Mouse (Mus musculus) right cerebral cortex, postnatal 10 days (tissue): Measurements from ENCODE around the gene Ugt1a10.

Experiments
- DNase-seq, 2 experiments: peaks; one replicate each; pipeline ENCODE4 v3.0.0; 2021; ENCODE audit warnings: low spot score in 2 of 2

Gene Ugt1a10

GRCm38 (mm10) chr1:88254793-88255465, 199.7 kb downstream of the Ugt1a10 start:
- DNase-seq = no peak

GRCm38 (mm10) chr1:88255466-88255857, 200.3 kb downstream of the Ugt1a10 start:
- DNase-seq = no peak

GRCm38 (mm10) chr1:88255989-88256754, 201.0 kb downstream of the Ugt1a10 start:
- no peak for DNase-seq

GRCm38 (mm10) chr1:88256886-88257663, 201.9 kb downstream of the Ugt1a10 start:
- no peak for DNase-seq

- DNase-seq = peak in 1 of 2 experiments; percentile 32
Observed at GRCm38 (mm10) chr1:88257681-88258080, 202.5 kb downstream of the Ugt1a10 start.

- no peak for DNase-seq
Observed at GRCm38 (mm10) chr1:88258361-88258760, 203.2 kb downstream of the Ugt1a10 start.

GRCm38 (mm10) chr1:88258881-88259642, 203.9 kb downstream of the Ugt1a10 start:
- DNase-seq = no peak

GRCm38 (mm10) chr1:88259643-88260024, 204.4 kb downstream of the Ugt1a10 start:
- DNase-seq = no peak

- DNase-seq = no peak
Observed at GRCm38 (mm10) chr1:88260114-88260513, 204.9 kb downstream of the Ugt1a10 start.

- peak in 1 of 2 experiments; percentile 27 for DNase-seq
Observed at GRCm38 (mm10) chr1:88260604-88261377, 205.6 kb downstream of the Ugt1a10 start.

- DNase-seq = peak in 1 of 2 experiments; percentile 31
Observed at GRCm38 (mm10) chr1:88261706-88262105, 206.5 kb downstream of the Ugt1a10 start.

GRCm38 (mm10) chr1:88262255-88262654, 207.1 kb downstream of the Ugt1a10 start:
- DNase-seq = peak in 1 of 2 experiments; percentile 72

GRCm38 (mm10) chr1:88262961-88263360, 207.8 kb downstream of the Ugt1a10 start:
- DNase-seq = peak in 1 of 2 experiments; percentile 39

- DNase-seq = peak in 1 of 2 experiments; percentile 27
Observed at GRCm38 (mm10) chr1:88263778-88264177, 208.6 kb downstream of the Ugt1a10 start.

- DNase-seq = no peak
Observed at GRCm38 (mm10) chr1:88264237-88264868, 209.2 kb downstream of the Ugt1a10 start.

- DNase-seq = peak in 1 of 2 experiments; percentile 56
Observed at GRCm38 (mm10) chr1:88264869-88265240, 209.7 kb downstream of the Ugt1a10 start.

GRCm38 (mm10) chr1:88266123-88266522, 210.9 kb downstream of the Ugt1a10 start:
- no peak for DNase-seq

GRCm38 (mm10) chr1:88267489-88267888, 212.3 kb downstream of the Ugt1a10 start:
- no peak for DNase-seq

- no peak for DNase-seq
Observed at GRCm38 (mm10) chr1:88268070-88268469, 212.9 kb downstream of the Ugt1a10 start.
